Mouse (Mus musculus) thymus, postnatal 36 days (tissue): ENCODE results near the gene Arid5b.
A peak's percentile ranks its signal among the peaks of the same experiment; 100 is the strongest.

Source experiments
- DNase-seq, 2 experiments: peaks; one replicate each; pipeline ENCODE4 v3.0.0; 2022; ENCODE audit warnings: mixed read lengths in 2 of 2

Arid5b gene

DNA sequence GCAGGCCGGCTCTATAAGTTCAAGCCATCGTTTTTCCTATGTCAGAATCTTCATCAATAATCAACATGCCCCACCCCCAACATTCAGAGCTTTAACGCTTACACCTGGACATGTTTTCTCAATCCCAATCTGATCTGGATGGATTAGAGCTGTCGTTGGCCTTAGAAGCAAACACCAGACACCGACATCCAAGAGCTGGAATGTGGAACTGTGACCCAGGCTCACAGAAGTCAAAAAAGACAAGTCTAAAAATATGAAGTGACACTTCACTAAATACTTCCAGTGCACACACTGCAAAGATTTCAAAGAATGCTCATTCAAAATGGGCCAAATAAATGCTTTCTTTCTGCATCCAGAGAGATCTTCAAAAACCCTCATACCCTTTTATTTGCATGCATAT lies 144.5 kb downstream of the Arid5b start:
- DNase-seq: no peak

DNA sequence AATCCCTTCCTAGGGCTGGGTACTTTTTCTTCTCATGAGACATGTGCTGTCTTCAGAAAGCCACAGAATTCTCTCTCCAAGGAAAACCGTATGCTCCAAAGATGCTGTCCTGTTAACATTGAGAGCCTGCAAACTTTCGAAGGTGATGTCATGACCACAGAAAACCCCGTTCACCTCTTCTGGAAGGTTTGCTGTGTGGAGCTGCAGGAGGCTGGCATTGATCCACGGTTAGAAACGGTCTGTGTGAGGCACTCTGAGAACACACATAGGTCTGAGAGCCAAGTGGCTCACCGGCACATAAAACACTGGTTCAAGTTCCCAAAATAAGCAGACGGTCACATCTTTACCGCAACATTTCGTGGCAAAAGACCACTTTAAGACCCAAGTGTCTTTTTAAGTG lies 145.9 kb downstream of the Arid5b start:
- no peak for DNase-seq

DNA sequence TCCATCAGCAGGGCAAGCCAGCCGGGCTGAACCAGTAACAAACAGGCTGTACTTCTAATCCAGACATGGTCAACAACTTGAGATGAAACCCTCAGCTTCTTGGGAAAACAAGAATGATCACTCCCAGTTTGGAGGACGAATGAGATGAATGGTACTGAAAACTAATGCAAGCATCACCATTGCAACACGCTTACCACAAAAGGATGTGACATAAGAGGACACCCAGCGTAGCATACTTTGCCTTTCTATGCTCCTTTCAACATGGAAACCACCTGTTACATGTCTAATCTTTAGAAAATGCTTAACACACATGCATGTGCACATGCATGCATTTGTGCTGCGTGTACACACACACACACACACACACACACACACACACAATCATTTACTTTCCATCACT lies 146.4 kb downstream of the Arid5b start:
- no peak for DNase-seq

DNA sequence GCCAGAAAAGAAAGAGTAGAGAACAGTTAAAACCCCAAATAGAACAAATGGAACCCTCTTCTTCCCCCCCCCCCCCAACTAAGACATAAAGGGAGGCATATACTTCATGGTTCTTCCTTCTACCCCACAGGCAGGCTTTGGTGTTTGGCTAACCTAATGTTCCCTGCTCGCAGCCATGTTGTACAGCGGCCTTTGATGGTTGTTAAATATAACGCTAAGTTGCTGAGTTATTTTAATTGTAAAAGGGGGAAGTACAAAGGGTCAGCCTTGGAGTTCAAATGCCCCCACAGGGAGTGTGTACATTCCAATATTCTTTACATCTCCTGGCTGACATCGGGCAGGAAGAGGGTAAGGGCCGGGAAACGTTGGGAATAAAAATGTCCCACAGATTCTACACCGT lies 148.9 kb downstream of the Arid5b start:
- no peak for DNase-seq

DNA sequence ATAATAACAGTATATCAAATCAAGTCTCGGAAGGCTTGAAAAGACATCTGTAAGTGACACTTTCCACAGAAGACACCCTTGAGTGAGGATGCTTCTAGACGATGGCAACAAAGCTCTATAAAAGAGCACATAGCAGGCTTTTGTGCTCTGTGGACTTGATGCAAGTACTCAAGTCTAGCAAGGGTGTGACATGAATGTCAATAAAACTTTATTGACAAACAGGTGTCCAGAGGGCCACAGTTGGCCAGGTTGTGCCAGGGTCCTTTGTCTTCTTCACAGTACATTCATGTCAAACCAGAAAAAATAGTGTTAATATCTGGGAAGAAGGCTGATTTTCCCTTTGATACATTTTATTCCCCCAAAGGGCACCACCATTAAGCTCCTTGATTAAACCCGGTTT lies 149.5 kb downstream of the Arid5b start:
- no peak for DNase-seq

DNA sequence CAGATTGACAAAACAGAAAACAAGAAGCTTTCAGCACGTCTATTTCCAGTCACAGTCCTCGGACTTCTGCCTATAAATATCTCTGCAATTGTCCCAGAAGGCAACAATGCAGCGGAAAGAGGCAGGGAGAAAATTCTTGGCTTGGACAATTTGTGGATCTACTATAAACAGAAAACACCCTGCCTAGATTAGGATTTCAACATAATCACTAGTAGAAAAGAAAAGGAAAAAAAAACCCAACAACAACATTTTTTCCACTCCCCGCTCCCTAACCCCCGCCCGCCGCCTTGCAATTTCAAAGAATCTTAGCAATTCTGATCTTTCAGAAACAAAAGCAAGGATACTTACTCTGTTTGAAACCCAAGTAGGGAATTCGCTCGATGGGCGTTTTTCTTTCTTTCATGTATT lies 150.1 kb downstream of the Arid5b start:
- DNase-seq: no peak

DNA sequence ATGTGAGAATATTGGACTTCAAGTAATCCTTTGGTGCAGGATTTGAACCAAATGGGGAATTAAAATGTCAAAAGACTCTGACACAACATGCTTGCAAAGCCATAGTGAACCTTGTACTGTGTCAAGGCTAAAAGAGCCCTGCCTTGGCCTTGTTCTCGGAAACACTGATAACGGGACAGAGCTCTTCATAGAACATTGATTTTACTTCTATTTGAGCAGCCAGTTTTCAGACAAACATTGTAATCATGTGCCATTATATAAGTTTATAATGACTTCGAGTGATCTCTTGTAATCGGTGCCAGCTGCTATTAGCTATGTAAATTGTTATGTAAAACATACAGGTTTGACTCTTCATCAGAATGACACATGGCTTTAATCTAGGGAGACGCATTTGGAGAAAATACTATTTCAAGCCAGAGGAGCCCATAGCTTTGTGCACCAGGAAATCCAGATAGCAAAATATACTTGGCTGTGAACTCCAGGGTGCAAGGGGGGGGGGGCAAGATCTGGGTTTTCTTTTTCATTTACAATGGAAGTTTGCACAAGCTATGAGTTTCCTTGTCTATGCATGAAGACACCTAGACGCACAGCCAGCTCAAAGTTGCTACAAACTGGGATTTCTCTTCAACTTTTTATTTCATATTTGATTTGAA lies 150.8 kb downstream of the Arid5b start:
- no peak for DNase-seq

DNA sequence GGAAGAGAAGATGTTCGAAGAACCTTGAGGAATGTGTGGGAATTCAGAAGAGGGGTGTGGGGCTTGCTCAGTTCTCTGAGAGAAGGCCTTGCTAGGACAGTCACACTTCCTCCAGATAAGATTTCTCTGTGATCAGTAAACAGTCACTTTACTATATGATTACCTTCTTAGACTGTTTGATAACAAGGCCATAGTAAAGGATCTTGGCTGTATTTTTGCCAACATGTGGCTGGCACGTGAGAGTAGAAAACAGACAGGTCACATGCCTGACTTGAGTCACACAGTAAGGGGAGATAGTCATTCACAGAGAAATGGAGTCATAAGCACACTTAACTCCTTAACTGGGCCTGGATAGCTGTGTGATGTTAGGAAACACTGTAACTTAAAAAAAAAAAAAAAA lies 151.4 kb downstream of the Arid5b start:
- no peak for DNase-seq

DNA sequence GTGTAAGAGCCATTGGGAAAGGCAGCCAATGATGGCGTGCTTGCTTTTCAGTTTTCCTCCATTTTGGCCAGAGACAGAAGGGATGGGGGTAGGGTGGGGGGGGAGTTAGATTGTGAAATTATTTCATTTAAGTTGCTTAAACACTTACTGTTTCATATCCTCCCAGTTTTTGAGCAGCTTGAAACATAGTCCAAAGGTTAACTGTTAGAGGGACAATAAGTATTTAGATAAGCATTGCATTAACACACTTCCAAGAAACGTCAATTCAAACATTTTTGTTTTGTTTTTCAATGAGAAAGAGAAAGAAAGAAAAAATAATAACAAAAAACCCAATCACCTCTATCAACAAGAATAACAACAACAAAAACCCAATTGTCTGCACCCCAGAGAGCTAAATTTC lies 152.0 kb downstream of the Arid5b start:
- no peak for DNase-seq

DNA sequence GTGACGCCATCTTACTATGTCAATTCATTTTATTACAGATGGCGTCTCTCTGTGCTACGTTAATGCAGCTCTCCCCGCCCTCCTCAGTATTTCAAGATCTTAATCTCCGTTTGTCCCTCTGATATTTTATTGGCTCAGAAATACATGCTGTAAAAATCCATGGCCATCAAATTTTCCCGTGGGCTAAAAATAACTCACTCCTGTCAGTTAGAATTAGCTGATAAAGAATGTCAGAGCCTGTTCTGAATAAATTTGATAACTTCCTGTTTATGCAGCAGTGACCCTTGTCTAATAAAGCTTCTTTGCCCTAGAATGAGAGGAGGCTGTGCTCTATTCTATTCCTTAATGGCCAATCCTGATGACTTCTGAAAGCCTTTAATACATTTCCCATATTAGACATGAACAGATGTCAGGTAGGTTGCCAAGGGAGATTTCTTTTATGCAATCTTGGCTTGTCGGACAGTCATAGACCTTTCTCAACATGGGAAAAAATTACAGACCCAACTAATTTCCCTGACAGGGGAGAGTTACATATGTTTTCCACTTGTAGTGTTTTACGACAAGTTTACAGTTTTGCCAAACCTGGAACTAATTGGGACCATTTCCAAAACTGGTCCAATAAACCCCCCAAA lies 152.5 kb downstream of the Arid5b start:
- no peak for DNase-seq

DNA sequence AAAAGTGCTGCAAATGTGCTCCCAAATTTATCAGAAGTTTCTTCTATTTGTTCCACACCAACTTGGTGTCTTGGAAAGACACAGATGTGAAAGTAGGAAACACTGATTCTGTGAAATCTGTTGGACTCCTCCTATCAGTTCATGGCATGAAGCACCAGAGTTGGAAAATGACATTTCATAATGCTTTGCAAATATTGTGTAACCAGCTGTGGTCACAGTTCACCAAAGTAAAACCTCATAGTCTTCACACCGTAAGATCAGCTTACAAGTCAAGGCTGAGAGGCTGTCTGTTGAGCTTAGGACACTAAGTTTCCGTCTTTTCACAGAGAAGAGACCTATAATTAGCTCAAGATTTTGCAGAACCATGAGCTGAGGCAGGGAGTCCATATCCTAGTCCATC lies 153.6 kb downstream of the Arid5b start:
- DNase-seq: no peak

DNA sequence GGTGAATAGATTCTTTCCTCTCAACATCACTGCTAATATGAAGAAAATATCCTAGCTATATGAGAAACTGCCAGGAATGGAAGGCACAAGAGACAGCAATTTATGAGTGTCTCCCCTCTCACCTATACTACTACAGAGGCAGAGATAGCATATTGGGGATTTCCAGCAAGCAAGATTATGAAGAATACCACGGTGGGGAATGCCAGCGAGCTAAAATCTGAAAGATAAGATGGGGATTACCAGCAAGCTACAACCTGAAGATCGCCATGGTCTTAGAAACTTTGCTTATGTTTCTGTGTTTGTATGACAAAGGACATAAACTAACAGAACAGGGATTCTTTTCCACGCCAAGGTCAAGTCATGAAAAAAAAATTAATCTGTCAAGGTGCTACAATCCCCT lies 155.1 kb downstream of the Arid5b start:
- DNase-seq: no peak

DNA sequence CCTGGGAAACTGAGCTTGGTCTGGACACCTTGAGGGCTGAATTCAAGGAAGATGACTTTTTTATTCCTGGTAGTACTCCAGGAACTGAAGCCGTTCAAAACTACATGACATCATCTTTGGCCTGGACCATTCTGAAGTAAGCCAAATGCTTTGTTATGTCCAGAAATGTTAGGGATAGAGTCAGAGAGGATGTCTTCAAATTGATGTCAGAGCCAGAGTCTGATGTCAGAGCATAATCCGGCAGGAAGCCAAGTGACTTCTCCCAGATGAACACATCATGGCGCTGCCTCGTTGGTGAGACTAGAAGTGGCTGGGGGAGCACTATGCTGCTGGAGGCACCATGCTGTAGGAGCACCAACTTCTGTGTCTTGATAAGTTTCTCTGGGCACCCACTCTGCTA lies 156.6 kb downstream of the Arid5b start:
- DNase-seq: no peak

DNA sequence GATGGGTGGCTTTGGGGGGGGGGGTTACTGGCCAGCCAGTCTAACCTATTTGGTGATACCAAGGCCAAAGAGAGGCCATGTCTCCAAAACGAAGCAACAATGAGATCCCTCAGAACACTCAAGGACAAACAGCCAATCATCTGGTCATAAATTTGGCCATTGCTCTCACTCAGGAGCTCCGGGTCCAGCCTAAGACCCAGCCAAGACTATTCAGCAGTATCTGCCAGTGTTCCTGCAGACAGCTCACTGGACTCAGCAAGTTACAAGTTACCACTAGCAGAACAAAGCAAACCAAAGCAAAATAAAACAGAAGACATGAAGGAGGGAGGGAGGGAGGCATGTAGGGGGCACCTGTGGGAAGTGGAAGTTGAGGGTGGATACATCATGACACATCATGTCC lies 157.3 kb downstream of the Arid5b start:
- DNase-seq: no peak

DNA sequence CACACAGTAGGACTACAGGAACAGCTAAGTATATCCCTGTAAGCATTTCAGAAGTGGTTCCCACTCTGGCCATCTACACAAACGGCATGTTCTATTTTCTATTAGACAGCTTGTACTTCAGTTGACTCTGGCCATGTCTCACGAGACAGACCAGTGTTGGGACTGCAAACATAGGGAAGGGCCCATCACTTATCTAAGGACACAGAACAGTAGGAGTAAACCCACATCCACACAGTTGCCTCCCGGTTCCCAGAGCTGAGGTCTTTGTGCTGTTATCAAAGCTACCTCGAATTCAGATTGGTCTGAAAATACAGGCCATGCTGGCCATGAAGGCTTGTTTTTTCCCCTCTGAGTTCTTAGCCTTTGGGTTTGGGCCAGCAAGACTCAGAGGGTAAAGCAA lies 158.5 kb downstream of the Arid5b start:
- no peak for DNase-seq

DNA sequence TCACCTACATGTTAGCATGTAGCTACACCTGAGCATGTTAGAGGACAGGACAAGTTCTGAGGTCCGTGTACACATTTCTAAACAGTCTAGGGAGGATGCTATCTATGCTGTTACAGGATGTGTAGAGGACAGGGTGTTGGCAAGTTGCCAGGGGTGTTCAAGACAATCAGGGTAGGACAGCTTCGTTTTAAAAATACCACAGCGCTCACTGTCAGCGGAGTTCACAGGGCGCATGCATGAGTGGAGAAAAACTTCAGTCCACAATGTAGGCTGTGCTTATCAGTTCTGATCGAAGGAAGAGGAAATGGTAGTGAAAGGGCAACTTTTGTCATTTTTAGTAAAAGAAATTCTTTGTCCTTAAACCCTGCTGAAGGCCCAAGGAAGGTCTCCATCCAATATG lies 159.3 kb downstream of the Arid5b start:
- peak; percentile 23 to 35 for DNase-seq

DNA sequence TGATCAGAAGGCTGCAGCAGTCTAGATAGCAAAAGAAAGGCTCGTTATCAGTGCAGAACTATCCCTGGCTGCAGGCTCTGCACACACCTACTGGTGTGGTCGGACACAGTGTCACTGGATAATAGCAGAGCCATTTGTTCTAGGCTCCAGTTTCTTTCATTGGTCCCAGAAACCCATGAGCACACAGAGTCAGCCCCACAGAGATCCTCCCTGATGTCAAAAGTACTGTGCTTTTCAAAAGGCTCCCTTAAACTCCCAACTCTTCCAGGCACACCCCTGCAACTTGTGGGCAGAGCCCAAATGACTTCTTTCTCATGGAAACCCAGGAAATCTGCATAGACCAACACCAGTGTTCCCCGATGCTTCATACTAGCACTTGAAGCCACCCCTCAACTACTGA lies 163.6 kb downstream of the Arid5b start:
- no peak for DNase-seq

DNA sequence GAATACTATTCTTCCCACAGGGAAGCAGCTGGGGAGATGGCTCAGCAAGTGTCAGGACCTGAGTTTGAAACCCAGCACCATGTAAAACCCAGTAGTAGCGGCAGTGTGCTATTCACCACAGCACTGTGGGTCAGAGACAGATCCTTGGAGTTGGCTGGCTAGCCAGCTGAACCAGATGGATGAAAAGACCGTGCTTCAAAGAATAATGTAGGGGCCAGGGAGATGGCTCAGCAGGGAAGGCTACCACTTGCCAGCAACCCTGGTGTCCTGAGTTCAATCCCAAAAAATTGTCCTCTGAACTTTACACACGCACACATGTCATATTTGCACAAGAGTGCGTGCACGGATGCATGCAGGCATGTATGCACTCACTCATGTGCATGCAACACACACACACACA lies 164.9 kb downstream of the Arid5b start:
- no peak for DNase-seq

DNA sequence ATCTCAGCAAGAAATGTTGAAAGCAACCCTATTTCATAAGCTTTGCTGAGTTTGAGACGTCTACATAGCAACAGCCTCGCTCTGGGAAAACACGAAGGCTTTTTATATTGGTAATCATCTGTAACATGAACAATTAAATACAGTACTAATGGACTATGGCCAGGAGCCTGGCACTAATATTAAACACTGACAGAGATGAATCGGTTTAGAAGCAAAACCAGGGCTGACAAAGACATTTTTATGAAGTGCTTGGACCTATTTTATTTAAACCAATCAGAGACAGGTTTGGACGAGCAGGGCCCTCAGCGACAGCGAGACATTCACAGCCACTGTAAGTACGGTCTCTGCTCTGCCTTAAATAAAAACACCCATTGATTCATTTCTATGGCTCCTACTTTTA lies 165.6 kb downstream of the Arid5b start:
- DNase-seq: no peak

DNA sequence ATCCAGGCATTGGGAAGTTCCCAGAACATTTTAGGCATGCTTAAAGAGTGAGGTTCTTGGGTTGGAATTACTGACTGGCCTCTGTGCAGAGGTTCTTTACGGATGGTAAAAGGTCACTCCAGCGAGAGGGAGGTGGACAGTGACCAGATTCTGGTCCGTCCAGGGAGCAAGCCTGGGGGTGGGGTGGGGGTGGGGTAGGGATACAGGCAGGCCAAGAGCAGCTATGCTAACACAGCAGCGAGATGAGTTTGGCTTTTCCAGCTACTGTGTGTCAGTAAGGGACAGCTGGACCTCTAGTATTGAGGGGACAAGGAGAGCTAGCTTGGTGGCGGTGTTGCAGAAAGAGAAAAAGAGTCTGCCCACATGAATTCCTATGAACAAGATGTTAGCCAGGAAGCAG lies 167.9 kb downstream of the Arid5b start:
- no peak for DNase-seq

DNA sequence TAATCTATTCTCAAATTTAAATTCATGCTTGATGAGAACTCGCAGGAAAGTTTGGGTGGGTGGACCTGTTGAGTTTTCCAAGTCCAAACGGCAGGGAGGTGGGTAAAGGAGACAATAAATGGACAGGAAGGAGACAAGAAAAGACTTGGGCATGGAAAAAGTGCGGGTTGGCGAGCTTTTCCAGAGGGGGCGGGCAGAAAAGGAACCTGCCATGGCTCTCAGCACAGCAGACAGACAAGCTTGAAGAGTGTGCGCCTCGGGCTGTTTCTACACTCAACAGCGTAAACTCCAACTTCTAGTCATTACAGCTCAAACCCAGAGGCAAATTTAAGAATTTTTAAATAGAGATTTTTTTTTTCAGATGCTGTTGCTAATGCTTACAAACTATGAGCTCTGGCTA lies 168.4 kb downstream of the Arid5b start:
- no peak for DNase-seq

DNA sequence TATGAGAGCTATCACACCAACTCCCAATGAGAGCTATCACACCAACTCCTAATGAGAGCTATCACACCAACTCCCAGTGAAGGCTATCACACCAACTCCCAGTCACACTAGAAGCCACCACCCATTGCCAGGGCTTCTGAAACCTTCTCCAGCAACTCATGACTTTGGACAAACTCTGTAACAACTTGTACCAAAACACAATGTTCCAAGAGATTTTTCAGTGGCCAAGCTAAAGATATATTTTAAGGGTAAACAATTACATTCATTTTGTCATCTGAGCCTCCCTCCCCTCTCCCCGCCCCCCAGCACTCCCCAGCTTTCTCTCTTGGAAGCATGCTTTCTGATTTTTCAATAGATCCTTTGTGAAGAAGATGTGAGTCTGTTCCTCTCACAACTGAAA lies 168.9 kb downstream of the Arid5b start:
- no peak for DNase-seq

DNA sequence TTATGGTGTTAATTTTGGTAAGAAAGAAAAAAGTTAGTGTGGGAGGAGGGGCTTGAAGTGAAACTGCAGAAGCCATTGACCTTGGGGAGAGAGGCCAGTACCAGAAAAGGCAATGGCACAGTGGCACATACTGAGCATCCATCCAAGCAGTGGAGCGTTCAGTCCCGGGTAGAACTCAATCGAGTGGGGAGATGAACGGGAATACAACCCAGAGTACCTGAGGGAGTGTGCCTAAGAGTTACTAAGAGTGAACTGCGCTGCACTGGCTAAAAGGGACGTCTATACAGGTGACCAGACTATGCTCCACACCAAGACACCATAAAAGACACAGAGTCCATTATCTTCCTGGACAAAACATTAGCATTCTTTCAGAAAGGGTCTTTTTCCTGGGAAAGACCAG lies 170.8 kb downstream of the Arid5b start:
- DNase-seq: no peak

DNA sequence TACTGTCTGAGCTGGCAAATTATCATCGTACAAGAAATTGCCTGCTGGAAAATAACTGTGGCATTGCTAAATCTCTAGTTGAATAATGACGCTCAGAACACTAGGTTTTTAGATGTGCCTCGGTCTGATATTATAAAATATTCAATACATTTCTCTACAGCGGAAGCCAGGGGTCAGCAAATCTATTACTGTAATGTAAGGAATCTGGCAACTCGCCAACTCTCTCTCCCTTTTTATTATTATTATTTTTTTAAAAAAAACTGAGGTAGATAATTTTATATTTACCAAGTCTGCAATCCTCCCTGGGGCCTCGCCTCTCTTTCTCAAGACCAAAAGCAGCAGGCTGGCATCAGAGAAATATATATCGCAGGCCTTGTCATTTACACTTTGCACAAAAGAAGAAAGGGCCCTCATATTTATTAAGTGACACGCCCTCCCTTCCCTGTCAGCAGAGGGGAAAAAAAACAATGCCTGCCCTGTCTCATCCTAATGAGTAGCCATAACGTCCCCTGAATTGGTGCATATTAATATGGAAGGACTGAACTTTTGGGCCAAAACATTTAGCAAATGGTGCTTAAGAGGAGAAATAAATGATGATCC lies 172.1 kb downstream of the Arid5b start:
- no peak for DNase-seq
